Mouse (Mus musculus) MEL (cell line): ENCODE results near the gene D11Wsu47e. TPM values are rescaled to one million over a fixed set of nuclear protein-coding genes. Genes with fewer than 3 reads are reported as not detected.

Experiments used
- DNase-seq: peaks from one replicate; pipeline ENCODE4 v3.0.0; 2011; ENCODE audit warnings: low read depth, low spot score
- H3K27ac ChIP-seq: 2 replicates; pipeline ENCODE4 v1.5.1; 2012; ENCODE audit warnings: low read depth, mild to moderate bottlenecking, control low read depth, low read length, moderate library complexity; ENCODE audit not compliant: control insufficient read depth
- H3K27me3 ChIP-seq, 2 experiments: fragments of 150-350 bp in 1 of 2; sonication (generic) in 1 of 2; 2 replicates each; pipeline ENCODE4 v1.6.1; 2012; ENCODE audit warnings: low read length in 2 of 2, mild to moderate bottlenecking in 2 of 2, improper control_type of control experiment in 1 of 2, moderate library complexity in 1 of 2; ENCODE audit not compliant: insufficient read depth in 2 of 2, control insufficient read depth in 1 of 2
- H3K36me3 ChIP-seq, 2 experiments: 2 replicates each; pipeline ENCODE4 v1.6.1; 2012 to 2014; ENCODE audit warnings: low read length in 2 of 2, improper control_type of control experiment in 1 of 2, inconsistent platforms in 1 of 2, mild to moderate bottlenecking in 1 of 2; ENCODE audit not compliant: insufficient read depth in 2 of 2, control insufficient read depth in 1 of 2
- H3K4me1 ChIP-seq, 2 experiments: fragments of 150-350 bp in 1 of 2; sonication (generic) in 1 of 2; 2 replicates each; pipeline ENCODE4 v1.6.1; 2012; ENCODE audit warnings: low read length in 2 of 2, improper control_type of control experiment in 1 of 2, mild to moderate bottlenecking in 1 of 2; ENCODE audit not compliant: insufficient read depth in 2 of 2, control insufficient read depth in 1 of 2
- H3K4me3 ChIP-seq, 2 experiments: fragments of 150-350 bp in 1 of 2; sonication (generic) in 1 of 2; 2 replicates each; pipeline ENCODE4 v1.5.1; 2012; ENCODE audit warnings: low read depth in 2 of 2, low read length in 2 of 2, mild to moderate bottlenecking in 2 of 2, moderate library complexity in 2 of 2, control low read depth in 1 of 2, improper control_type of control experiment in 1 of 2; ENCODE audit not compliant: control insufficient read depth in 1 of 2, insufficient read depth in 1 of 2
- H3K79me2 ChIP-seq: 2 replicates; pipeline ENCODE4 v1.6.1; 2012; ENCODE audit warnings: mild to moderate bottlenecking, low read length, moderate library complexity; ENCODE audit not compliant: control insufficient read depth, poor library complexity, insufficient read depth
- H3K9ac ChIP-seq: 2 replicates; pipeline ENCODE4 v1.6.1; 2012; ENCODE audit warnings: low read depth, mild to moderate bottlenecking, control low read depth, low read length, moderate library complexity; ENCODE audit not compliant: control insufficient read depth, poor library complexity, severe bottlenecking
- H3K9me3 ChIP-seq: fragments of 150-350 bp; sonication (generic); replicated peaks from 2 replicates; pipeline ENCODE4 v1.6.1; 2012; ENCODE audit warnings: mild to moderate bottlenecking, low read length, improper control_type of control experiment, moderate library complexity; ENCODE audit not compliant: insufficient read depth
- CHD1 ChIP-seq: IDR thresholded peaks from 2 replicates; pipeline ENCODE4 v1.6.1; 2012; ENCODE audit warnings: low read depth, mild to moderate bottlenecking, inconsistent platforms, low read length, improper control_type of control experiment
- E2F4 ChIP-seq: IDR thresholded peaks from 2 replicates; pipeline ENCODE4 v1.6.1; 2011; ENCODE audit warnings: low read depth, low read length, improper control_type of control experiment, borderline replicate concordance
- ELF1 ChIP-seq: IDR thresholded peaks from 2 replicates; pipeline ENCODE4 v1.6.1; 2014; ENCODE audit warnings: low read depth, mild to moderate bottlenecking, inconsistent platforms, low read length, improper control_type of control experiment, moderate library complexity
- GABPA ChIP-seq: IDR thresholded peaks from 2 replicates; pipeline ENCODE4 v1.6.1; 2012; ENCODE audit warnings: low read depth, mild to moderate bottlenecking, inconsistent platforms, low read length, improper control_type of control experiment, moderate library complexity
- HCFC1 ChIP-seq: IDR thresholded peaks from 2 replicates; pipeline ENCODE4 v1.6.1; 2012; ENCODE audit warnings: low read depth, mild to moderate bottlenecking, inconsistent platforms, low read length, improper control_type of control experiment, moderate library complexity
- JUND ChIP-seq: IDR thresholded peaks from 2 replicates; pipeline ENCODE4 v1.6.1; 2011; ENCODE audit warnings: low read depth, mild to moderate bottlenecking, improper control_type of control experiment, low read length
- MAZ ChIP-seq: IDR thresholded peaks from 2 replicates; pipeline ENCODE4 v1.6.1; 2012; ENCODE audit warnings: low read depth, mild to moderate bottlenecking, inconsistent platforms, low read length, improper control_type of control experiment
- MXI1 ChIP-seq: IDR thresholded peaks from 2 replicates; pipeline ENCODE4 v1.6.1; 2011; ENCODE audit warnings: mild to moderate bottlenecking, low read depth, low read length, improper control_type of control experiment
- NELFE ChIP-seq: IDR thresholded peaks from 2 replicates; pipeline ENCODE4 v1.6.1; 2011; ENCODE audit warnings: low read depth, low read length, improper control_type of control experiment
- POLR2A ChIP-seq, 2 experiments: IDR thresholded peaks; 2 replicates each; pipeline ENCODE4 v1.6.1; 2011 to 2012; ENCODE audit warnings: low read length in 2 of 2, mild to moderate bottlenecking in 2 of 2, control low read depth in 1 of 2, improper control_type of control experiment in 1 of 2, low read depth in 1 of 2, moderate library complexity in 1 of 2; ENCODE audit not compliant: control insufficient read depth in 1 of 2, insufficient read depth in 1 of 2, poor library complexity in 1 of 2
- POLR2AphosphoS5 ChIP-seq: IDR thresholded peaks from 2 replicates; pipeline ENCODE4 v1.6.1; 2012; ENCODE audit warnings: low read depth, borderline replicate concordance, mild to moderate bottlenecking, inconsistent platforms, low read length, moderate library complexity, mixed read lengths
- SIN3A ChIP-seq: IDR thresholded peaks from 2 replicates; pipeline ENCODE4 v1.6.1; 2012; ENCODE audit warnings: low read length, improper control_type of control experiment, inconsistent platforms
- TCF12 ChIP-seq: IDR thresholded peaks from 2 replicates; pipeline ENCODE4 v1.6.1; 2014; ENCODE audit warnings: low read depth, mild to moderate bottlenecking, inconsistent platforms, low read length, improper control_type of control experiment, moderate library complexity
- UBTF ChIP-seq: IDR thresholded peaks from 2 replicates; pipeline ENCODE4 v1.6.1; 2012; ENCODE audit warnings: low read depth, mild to moderate bottlenecking, inconsistent platforms, low read length, improper control_type of control experiment, moderate library complexity, borderline replicate concordance; ENCODE audit not compliant: insufficient read depth
- USF1 ChIP-seq: IDR thresholded peaks from 2 replicates; pipeline ENCODE4 v1.6.1; 2014; ENCODE audit warnings: low read depth, mild to moderate bottlenecking, inconsistent platforms, low read length, improper control_type of control experiment, moderate library complexity
- polyA plus RNA-seq, 2 experiments: library from polyadenylated mRNA; stranded (reverse) in 1 of 2; unstranded in 1 of 2; fragments of >175 nt in 1 of 2; fragments of >200 nt in 1 of 2; gene quantifications; 2 replicates each; pipeline versions ENCODE4 v1.2.1 to v1.2.4; 2012; ENCODE audit warnings: low replicate concordance in 2 of 2, low read depth in 1 of 2; ENCODE audit not compliant: insufficient read length in 2 of 2, insufficient read depth in 1 of 2, missing spikeins in 1 of 2
- total RNA-seq: library from RNA; depleted of rRNA; stranded (reverse); fragments of 300-350 nt; gene quantifications from 2 replicates; pipeline ENCODE4 v1.2.3, GENCODE M21; 2012

Gene D11Wsu47e
- total and polyA plus RNA-seq, 3 experiments: 25.0 to 40.6 TPM; not detected in 1

DNA sequence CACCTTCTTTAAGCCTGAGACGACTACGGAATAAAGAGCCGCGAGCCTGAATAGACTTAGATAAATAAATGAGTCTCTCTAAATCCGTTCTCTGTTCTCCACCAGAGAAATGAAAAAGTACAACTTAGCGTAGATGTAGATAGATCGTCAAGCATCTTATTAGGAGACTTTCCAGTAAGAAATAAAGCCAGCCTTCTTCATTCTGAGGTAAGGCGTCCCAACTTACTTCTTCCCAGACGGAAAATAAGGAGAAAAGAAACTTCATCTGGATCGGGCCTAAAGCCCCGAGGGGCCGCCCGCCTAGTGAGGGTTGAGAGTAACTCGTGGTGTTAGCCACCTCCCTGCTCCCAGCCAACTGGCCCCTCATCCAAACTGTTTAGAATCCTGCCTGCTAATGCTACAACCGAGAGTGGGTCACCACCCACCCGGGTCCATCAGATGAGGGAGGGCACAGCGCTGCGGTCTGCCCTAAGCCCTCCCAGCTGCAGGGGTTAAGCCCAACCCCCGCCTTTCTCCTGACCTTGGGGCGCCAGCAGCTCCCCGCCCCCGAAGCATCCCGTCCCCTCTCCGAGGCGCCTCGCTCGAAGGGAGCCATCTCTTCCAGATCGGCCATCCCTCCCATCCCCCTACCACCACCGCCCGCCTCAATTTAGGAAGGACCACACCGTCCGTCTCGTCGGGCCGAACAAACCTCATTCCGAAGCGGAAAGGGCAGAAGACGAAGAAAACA, 1.1 kb upstream of the D11Wsu47e start (continued):
- no peak for TF ChIP-seq ELF1
- no peak for TF ChIP-seq E2F4
- TF ChIP-seq TCF12: no peak
- TF ChIP-seq, all 39 proteins: peak for 6

DNA sequence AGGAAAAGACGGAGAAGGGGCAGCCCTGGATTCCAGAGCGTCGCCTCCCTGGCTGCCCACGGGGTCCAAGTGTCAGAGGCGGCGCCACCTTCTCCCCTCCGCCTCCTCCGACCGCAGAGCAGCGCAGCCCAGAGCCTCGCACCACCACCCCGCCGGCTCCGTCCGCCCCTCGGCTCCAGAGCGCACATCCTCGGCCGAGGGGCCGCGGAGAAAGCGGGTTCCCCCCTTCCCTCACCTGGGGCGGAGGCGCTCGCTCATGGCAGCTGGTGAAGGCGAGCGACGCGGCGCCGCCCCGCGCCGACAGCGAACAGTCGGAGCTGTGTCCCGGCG, 620 bp upstream of the D11Wsu47e start:
- no peak for DNase-seq
- no peaks in the 10 kb centered on the region for H3K27me3 ChIP-seq
- peak overlapping the region; percentile 70 to 93 for H3K4me3 ChIP-seq
- peaks cover 77% of the 10 kb centered on the region for H3K79me2 ChIP-seq
- peak overlapping the region; percentile 90 for H3K9ac ChIP-seq
- H3K36me3 ChIP-seq: peaks cover 0 to 43% of the 10 kb centered on the region in 2 experiments; a peak in 3 of 4 replicates
- TF ChIP-seq SIN3A (no peak), NELFE (0 out of 2 replicates have a peak, but pooled peaks have one; percentile 14), POLR2A (IDR thresholded peaks at IDR 0.05; ENCODE audit: control insufficient read depth in 1 of 2, insufficient read depth in 1 of 2, low read depth in 1 of 2, low read length in 2 of 2, poor library complexity in 1 of 2) (peak in 1 of 2 experiments; percentile 43; a peak in 1 of 4 replicates), GABPA (no peak), POLR2AphosphoS5 (no peak), MAZ (0 out of 2 replicates have a peak, but pooled peaks have one; percentile 58), UBTF (0 out of 2 replicates have a peak, but pooled peaks have one; percentile 34), CHD1 (0 out of 2 replicates have a peak, but pooled peaks have one; percentile 43)
- H3K9me3 ChIP-seq: no peaks in the 10 kb centered on the region
- peak overlapping the region; percentile 68 for H3K27ac ChIP-seq
- peaks cover 21 to 23% of the 10 kb centered on the region in 2 experiments for H3K4me1 ChIP-seq

DNA sequence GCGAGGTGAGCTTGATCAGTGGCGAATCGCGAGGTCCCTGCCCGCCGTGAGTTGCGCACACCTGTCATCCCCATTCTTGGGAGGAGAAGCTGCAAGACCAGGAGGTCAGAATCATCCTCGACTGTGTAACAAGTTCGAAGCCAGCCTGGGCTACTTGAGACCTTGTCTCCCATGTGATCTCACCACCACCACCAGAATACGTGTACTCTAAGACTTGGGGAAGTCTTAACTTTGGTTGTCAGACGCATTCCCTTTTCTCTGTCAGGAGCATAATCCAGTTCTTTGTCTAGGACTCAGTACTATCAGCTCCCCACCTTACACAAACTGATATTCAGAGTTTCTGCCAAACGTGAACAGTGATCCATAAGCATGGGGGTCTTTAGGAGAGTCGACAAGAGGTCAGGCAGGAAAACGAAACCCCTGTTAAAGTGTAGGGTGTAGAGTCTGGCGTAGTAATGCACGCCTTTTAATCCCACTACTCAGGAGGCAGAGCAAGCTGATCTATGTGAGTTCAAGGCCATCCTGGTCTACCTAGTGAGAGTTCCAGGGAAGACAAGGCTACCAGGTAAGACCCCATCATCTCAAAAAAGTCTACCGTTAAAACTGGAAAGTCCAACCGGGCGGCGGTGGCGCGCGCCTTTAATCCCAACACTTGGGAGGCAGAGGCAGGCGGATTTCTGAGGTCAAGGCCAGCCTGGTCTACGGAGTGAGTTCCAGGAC, 655 bp downstream of the D11Wsu47e start:
- TF ChIP-seq HCFC1: no peak
- TF ChIP-seq CHD1: peak; percentile 67; the same call in 1 of the 2 replicates
- TF ChIP-seq MXI1: peak; percentile 35
- TF ChIP-seq JUND: 0 out of 2 replicates have a peak, but pooled peaks have one; percentile 40
- TF ChIP-seq USF1: peak; percentile 59
- peak; percentile 4; the same call in 1 of the 2 replicates for TF ChIP-seq E2F4
- Histone ChIP-seq H3K36me3 (peaks cover 0 to 43% of the 10 kb centered on the region in 2 experiments; a peak in 3 of 4 replicates), H3K27me3 (no peaks in the 10 kb centered on the region), H3K4me3 (peak overlapping the region; percentile 70 to 93), H3K9ac (peak overlapping the region; percentile 90), H3K4me1 (peaks cover 21 to 23% of the 10 kb centered on the region in 2 experiments), H3K27ac (peak overlapping the region; percentile 74), H3K79me2 (peaks cover 77% of the 10 kb centered on the region), H3K9me3 (no peaks in the 10 kb centered on the region)
- no peak for DNase-seq
